Mouse (Mus musculus): Measurements from ENCODE around the gene Syna.

Gene Syna

GRCm38 (mm10) chr5:134576517-134577220 is 16.7 kb upstream of the Syna start:
- DNase-seq (ENCODE audit: low read depth, low spot score), result no peak
- H3K27me3 ChIP-seq (ENCODE audit: control insufficient read depth, insufficient read depth, low read length, poor library complexity, severe bottlenecking), result no peaks in the 10 kb centered on the region
- no peaks in the 10 kb centered on the region for H3K36me3 ChIP-seq (ENCODE audit: control insufficient read depth, insufficient read depth, low read length, poor library complexity, severe bottlenecking)

GRCm38 (mm10) chr5:134575833-134576232 is 15.9 kb upstream of the Syna start:
- DNase-seq (ENCODE audit: low read depth, low spot score), result no peak
- Histone ChIP-seq H3K27me3 (ENCODE audit: control insufficient read depth, insufficient read depth, low read length, poor library complexity, severe bottlenecking) (no peaks in the 10 kb centered on the region), H3K36me3 (ENCODE audit: control insufficient read depth, insufficient read depth, low read length, poor library complexity, severe bottlenecking) (no peaks in the 10 kb centered on the region)

DNA sequence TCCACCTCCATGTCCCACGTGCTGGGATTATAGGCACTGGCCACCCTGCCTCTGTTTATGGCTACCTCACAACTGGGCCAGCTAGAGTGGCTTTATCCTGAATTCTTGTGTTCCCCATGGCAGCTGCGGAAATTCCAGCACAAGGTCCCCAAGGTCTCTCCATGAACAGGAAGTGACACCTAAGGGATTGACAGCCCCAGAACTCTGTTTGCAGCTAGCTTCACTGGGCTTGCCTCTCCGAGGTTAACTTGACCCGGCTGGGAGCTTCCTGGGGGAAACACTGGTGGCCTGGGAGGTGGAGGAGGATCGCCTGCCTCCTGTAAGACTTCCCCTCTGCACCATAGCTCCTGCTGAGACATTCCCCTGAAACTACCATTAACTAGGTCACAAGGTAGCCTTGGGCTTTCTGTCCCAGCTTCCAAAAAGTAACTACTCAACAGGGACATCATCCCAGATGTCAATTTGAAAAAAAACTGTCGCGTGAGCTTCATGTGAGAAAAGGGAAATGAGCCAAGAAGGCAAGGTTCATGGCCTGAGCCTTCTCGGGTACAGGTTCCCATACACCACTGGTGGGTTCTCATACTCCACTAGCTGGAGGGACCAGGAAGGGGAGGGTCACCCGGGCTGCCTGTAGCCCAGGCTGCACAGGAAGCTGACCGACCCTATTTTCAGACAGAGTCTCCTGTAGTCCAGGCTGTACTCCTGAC is 12.7 kb upstream of the Syna start:
- DNase-seq (ENCODE audit: low read depth, low spot score), result peak; percentile 39
- Histone ChIP-seq H3K27me3 (ENCODE audit: control insufficient read depth, insufficient read depth, low read length, poor library complexity, severe bottlenecking) (no peaks in the 10 kb centered on the region), H3K36me3 (ENCODE audit: control insufficient read depth, insufficient read depth, low read length, poor library complexity, severe bottlenecking) (no peaks in the 10 kb centered on the region)

DNA sequence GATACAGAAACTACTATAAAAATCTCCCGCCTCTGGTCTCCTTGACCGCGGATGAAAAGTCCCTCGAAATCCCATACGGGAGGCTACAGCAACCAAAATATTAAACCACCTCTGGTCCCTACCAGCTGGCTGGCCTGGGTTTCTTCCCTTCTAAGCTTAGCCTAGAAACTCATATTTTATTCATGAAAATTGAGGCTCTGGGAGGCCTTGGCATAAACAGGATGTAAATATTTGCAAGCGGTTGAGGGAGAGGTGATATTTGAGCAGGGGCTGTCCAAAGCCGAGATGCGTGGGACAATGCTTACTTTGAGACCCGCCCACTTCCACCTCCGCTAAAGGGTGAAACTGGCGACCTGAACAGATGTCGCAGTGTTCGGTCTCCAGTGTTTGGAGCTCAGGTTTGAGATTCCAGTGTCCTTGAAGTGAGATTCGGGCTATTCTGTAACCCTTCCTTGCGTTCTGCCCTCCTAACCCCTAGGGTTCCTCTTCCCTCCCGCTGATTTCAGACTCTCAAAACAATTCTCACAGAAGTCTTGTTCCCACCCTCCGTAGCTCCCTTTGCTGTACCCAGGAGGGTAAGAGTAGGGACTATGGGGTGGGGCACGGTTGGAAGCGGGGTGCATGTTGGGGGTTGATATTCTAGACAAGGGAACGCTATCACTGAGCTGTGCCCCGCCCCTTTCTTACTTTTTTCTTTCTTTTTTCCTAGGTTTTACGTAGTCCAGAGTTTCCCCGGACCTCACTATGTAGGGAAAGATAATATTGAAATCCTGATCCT is 11.9 kb upstream of the Syna start:
- Histone ChIP-seq H3K36me3 (ENCODE audit: control insufficient read depth, insufficient read depth, low read length, poor library complexity, severe bottlenecking) (no peaks in the 10 kb centered on the region), H3K27me3 (ENCODE audit: control insufficient read depth, insufficient read depth, low read length, poor library complexity, severe bottlenecking) (no peaks in the 10 kb centered on the region)
- DNase-seq (ENCODE audit: low read depth, low spot score), result peak; percentile 72

- no peak for DNase-seq (ENCODE audit: low read depth, low spot score)
- Histone ChIP-seq H3K27me3 (ENCODE audit: control insufficient read depth, insufficient read depth, low read length, poor library complexity, severe bottlenecking) (no peaks in the 10 kb centered on the region), H3K36me3 (ENCODE audit: control insufficient read depth, insufficient read depth, low read length, poor library complexity, severe bottlenecking) (no peaks in the 10 kb centered on the region)
These were observed 9.1 kb upstream of the Syna start for GRCm38 (mm10) chr5:134568964-134569491.

DNA sequence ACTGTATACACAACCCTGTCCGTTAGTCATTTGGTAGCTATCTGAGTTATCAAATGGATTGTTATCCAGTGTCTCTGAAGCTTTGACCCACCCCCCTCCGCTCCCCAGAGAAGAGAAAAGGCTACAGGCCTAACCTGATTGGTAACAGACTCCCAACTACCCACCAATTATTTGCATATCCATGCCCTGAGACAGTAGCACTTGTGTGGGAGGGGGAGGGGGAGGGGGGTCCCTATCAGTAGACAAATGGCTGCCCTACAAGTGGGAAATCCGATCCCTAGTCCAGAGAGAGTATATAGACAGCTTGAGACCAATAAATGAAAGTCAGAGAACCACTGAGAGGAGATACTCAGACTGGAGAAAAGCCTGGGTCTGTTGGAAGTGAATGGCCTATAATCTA is 8.1 kb upstream of the Syna start:
- DNase-seq (ENCODE audit: low read depth, low spot score), result no peak
- Histone ChIP-seq H3K27me3 (ENCODE audit: control insufficient read depth, insufficient read depth, low read length, poor library complexity, severe bottlenecking) (no peaks in the 10 kb centered on the region), H3K36me3 (ENCODE audit: control insufficient read depth, insufficient read depth, low read length, poor library complexity, severe bottlenecking) (no peaks in the 10 kb centered on the region)

DNA sequence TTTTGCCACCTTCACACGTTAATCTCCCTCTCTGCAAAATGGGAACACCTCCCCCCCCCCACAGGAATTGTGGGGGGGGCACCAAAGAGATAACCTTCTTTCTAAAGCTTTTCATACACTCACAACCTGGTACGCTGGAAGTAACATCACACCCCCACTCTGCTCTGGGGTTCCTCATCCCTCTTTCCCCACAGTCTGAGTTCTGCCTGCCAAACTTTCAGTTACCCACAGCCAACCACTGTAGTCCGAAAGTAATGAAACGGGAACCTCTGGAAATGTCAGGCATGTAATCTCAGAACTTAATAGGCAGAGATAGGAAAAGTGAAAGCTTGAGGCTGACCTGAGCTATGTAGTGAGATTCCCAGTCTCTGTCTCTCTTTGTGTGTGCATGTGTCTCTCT is 7.5 kb upstream of the Syna start:
- H3K27me3 ChIP-seq (ENCODE audit: control insufficient read depth, insufficient read depth, low read length, poor library complexity, severe bottlenecking), result no peaks in the 10 kb centered on the region

GRCm38 (mm10) chr5:134565696-134566095 is 5.7 kb upstream of the Syna start:
- Histone ChIP-seq H3K36me3 (ENCODE audit: control insufficient read depth, insufficient read depth, low read length, poor library complexity, severe bottlenecking) (no peaks in the 10 kb centered on the region), H3K27me3 (ENCODE audit: control insufficient read depth, insufficient read depth, low read length, poor library complexity, severe bottlenecking) (no peaks in the 10 kb centered on the region)
- peak; percentile 20 for DNase-seq (ENCODE audit: low read depth, low spot score)

More for the DNA sequence above, 7.5 kb upstream of the Syna start:
- no peak for DNase-seq (ENCODE audit: low read depth, low spot score)
- H3K36me3 ChIP-seq (ENCODE audit: control insufficient read depth, insufficient read depth, low read length, poor library complexity, severe bottlenecking), result no peaks in the 10 kb centered on the region

GRCm38 (mm10) chr5:134564272-134564671 is 4.3 kb upstream of the Syna start:
- no peaks in the 10 kb centered on the region for H3K36me3 ChIP-seq (ENCODE audit: control insufficient read depth, insufficient read depth, low read length, poor library complexity, severe bottlenecking)
- no peak for DNase-seq (ENCODE audit: low read depth, low spot score)
- H3K27me3 ChIP-seq (ENCODE audit: control insufficient read depth, insufficient read depth, low read length, poor library complexity, severe bottlenecking), result no peaks in the 10 kb centered on the region

DNA sequence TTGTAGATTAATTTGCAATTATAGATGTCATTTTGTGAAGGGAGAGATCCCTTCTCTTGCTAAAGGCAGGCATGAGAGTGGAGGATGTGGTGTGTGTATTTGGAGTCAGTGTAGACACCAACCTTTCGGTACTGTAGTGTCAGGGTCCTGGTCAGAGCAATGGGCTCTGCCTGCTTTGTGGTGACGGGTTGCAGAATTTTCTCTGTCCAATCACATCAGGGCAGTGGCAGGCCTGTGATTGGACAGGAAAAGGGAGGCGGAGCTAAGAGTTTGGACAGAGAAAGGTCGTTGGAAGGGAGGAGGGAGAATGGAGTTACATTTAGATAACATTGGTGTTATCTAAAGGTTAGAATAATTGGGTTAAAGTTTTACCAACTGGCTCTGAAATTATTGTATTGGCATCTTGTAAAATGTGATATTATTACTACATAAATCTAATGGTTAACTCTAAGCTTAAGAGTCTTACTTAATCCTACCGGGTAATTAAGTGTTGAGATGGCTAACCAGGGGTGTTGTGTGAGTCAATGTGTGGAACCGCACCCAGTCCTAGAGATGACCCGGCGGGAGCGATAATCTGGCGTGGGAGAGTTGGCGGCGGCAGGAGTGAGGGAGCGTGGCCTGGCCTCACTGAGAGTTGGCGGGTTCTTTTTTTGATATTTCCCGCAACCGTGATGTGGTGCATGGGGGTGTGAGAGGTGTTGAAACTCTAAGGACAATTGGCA is 640 bp upstream of the Syna start:
- H3K36me3 ChIP-seq (ENCODE audit: control insufficient read depth, insufficient read depth, low read length, poor library complexity, severe bottlenecking), result no peaks in the 10 kb centered on the region
- H3K27me3 ChIP-seq (ENCODE audit: control insufficient read depth, insufficient read depth, low read length, poor library complexity, severe bottlenecking), result no peaks in the 10 kb centered on the region
- DNase-seq (ENCODE audit: low read depth, low spot score), result no peak

DNA sequence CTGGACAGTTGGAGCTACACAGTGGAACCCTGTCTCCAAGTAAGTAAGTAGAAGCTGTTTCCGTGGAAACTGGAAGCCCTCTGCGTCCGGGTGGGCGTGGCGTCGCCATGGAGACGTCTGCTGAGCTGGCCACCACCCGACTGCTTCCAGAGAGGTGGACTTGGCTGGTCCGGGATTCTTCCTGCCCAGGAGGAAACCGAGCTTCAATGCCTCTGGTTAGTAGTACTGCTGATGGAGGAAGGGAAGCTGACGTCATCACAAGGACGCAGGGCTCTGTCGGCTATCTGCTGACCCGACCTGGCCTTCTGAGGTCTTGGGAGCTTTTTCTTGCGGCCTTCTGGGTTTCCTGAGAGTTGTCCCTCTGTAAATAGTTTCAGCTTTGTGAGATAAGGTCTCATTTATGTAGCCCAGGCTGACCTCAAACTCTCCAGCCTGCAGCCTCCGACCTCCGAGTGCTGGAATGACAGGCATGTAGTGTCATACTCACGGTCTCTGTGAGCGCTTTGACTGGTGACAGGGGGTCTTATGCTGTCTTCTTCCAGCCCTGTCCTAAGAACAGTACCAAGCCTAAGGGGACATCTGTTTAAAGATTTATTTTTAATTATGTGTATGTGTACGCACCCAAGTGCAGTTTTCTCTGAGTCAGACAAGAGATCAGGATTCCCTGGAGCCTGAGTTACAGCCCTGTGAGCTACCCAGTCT is 4.4 kb downstream of the Syna start:
- Histone ChIP-seq H3K36me3 (ENCODE audit: control insufficient read depth, insufficient read depth, low read length, poor library complexity, severe bottlenecking) (no peaks in the 10 kb centered on the region), H3K27me3 (ENCODE audit: control insufficient read depth, insufficient read depth, low read length, poor library complexity, severe bottlenecking) (no peaks in the 10 kb centered on the region)
- peak; percentile 37 for DNase-seq (ENCODE audit: low read depth, low spot score)

- no peak for DNase-seq (ENCODE audit: low read depth, low spot score)
- Histone ChIP-seq H3K27me3 (ENCODE audit: control insufficient read depth, insufficient read depth, low read length, poor library complexity, severe bottlenecking) (no peaks in the 10 kb centered on the region), H3K36me3 (ENCODE audit: control insufficient read depth, insufficient read depth, low read length, poor library complexity, severe bottlenecking) (no peaks in the 10 kb centered on the region)
These were observed 5.9 kb downstream of the Syna start for GRCm38 (mm10) chr5:134553951-134554546.

GRCm38 (mm10) chr5:134552110-134552972 is 7.6 kb downstream of the Syna start, which contains the start of gene Clip2:
TSS of gene Clip2 (minus strand) at chr5:134552434.
- Histone ChIP-seq H3K36me3 (ENCODE audit: control insufficient read depth, insufficient read depth, low read length, poor library complexity, severe bottlenecking) (no peaks in the 10 kb centered on the region), H3K27me3 (ENCODE audit: control insufficient read depth, insufficient read depth, low read length, poor library complexity, severe bottlenecking) (no peaks in the 10 kb centered on the region)
- peak; percentile 91 for DNase-seq (ENCODE audit: low read depth, low spot score)

Measured in splenic B cell, adult 2 months (primary cell).